Mouse (Mus musculus): ENCODE measurements around the gene Wscd1. TPM values are rescaled to one million over a fixed set of nuclear protein-coding genes. Genes with fewer than 3 reads are reported as not detected.

The Wscd1 gene
- 79.2 and 82.5 TPM in 2 replicates for polyA plus RNA-seq (2015; fragmentation: Nextera tagmentation; extraction: Ambion mirVana)

DNA sequence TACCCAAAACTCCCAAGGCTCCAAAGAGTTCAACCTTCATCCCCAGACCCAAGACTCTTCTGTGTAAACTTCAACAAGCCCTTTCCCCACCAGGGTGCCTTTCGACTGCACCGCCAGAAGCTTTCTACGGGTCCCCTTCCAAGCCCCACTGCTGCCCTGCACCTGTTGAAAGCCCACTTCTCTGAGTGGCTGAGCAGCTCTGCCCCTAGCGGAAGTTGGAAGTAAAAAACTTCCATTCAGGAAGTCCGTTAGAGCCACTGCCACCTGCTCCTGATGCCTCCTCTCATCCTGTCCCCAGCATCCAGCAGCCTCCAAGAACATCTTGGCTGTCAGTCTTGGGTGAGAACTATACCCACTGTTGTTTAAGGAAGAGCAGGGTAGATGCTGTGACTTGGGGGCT lies at the start of gene Wscd1:
Gene Wscd1 (plus strand): TSS at position 250 of the 400 bp plus-strand sequence.
- no peaks in the 10 kb centered on the region for H3K36me3 ChIP-seq
- peak; percentile 1; the same call in 1 of the 2 replicates for ATAC-seq
- peak within 1 kb of the TSS; percentile 88 for H3K4me3 ChIP-seq (replicated peaks)
- H3K9me3 ChIP-seq = no peaks in the 10 kb centered on the region
- H3K27me3 ChIP-seq = no peaks in the 10 kb centered on the region
- WGBS = 2% methylated on average over 5 of the region's 5 CpGs
- H3K4me1 ChIP-seq (replicated peaks) = peaks cover 44% of the 10 kb centered on the region
- peak within 1 kb of the TSS; percentile 92 for H3K9ac ChIP-seq (replicated peaks)
- H3K4me2 ChIP-seq (replicated peaks) = peak within 1 kb of the TSS; percentile 78
- H3K27ac ChIP-seq = peak within 1 kb of the TSS; percentile 80

DNA sequence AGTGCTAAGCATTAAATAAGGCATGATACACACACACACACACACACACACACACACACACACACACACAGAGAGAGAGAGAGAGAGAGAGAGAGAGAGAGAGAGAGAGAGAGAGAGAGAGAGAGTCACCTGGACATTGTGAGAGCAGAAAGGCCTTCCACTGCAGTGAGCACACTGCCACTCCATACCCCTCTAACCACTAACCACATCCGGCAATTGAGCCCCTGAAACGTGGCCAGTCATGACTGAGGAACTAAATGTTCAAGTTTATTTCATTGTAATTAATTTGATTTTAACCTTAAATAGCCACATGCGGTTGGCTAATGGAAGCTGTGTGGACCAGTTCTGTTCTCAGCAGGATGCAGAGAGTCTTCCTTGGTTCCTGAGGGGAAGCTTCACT lies 21.7 kb upstream of the Wscd1 start:
- no peak overlapping the region for H3K27ac ChIP-seq
- no peaks in the 10 kb centered on the region for H3K9me3 ChIP-seq
- H3K4me2 ChIP-seq (replicated peaks) = no peak overlapping the region
- H3K27me3 ChIP-seq = no peaks in the 10 kb centered on the region
- no peaks in the 10 kb centered on the region for H3K36me3 ChIP-seq
- 87% methylated on average over 3 of the region's 3 CpGs for WGBS
- no peak for ATAC-seq
- H3K9ac ChIP-seq (replicated peaks) = no peak overlapping the region
- H3K4me1 ChIP-seq (replicated peaks) = peaks cover 17% of the 10 kb centered on the region; the same call in 1 of the 2 replicates
- H3K4me3 ChIP-seq (replicated peaks) = no peak overlapping the region

GRCm38 (mm10) chr11:71729287-71729686 lies 20.4 kb upstream of the Wscd1 start:
- Histone ChIP-seq H3K9ac (replicated peaks) (no peak overlapping the region), H3K27me3 (no peaks in the 10 kb centered on the region), H3K36me3 (no peaks in the 10 kb centered on the region), H3K4me2 (replicated peaks) (no peak overlapping the region), H3K4me3 (replicated peaks) (no peak overlapping the region), H3K27ac (no peak overlapping the region), H3K9me3 (no peaks in the 10 kb centered on the region), H3K4me1 (replicated peaks) (peaks cover 17% of the 10 kb centered on the region; the same call in 1 of the 2 replicates)
- WGBS = 33% methylated on average over 3 of the region's 3 CpGs
- ATAC-seq = 0 out of 2 replicates have a peak, but pooled peaks have one; percentile 40

DNA sequence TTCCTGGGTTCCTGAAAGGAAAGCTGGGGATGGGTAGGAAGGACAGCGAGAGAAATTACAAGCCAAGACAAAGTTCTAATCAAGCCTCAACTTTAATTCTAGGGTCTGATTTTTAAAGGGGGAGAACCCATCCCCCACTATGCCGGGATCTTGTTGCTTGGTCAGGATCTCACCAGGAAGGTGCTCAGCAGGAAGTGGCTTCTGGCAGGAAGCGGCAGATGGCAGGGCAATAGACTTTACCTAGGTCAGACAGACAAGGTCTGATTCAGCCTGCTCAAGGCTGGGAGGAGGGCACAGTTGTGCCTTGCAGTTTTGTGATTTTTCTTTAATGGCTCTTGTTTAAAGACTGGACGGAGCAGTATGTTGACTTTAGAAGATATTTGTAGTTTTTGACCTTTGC lies 15.9 kb upstream of the Wscd1 start:
- H3K9me3 ChIP-seq = no peaks in the 10 kb centered on the region
- peaks cover 31% of the 10 kb centered on the region for H3K4me1 ChIP-seq (replicated peaks)
- H3K4me2 ChIP-seq (replicated peaks) = no peak overlapping the region
- 76% methylated on average over 4 of the region's 4 CpGs for WGBS
- no peaks in the 10 kb centered on the region for H3K27me3 ChIP-seq
- no peak for ATAC-seq
- H3K4me3 ChIP-seq (replicated peaks) = no peak overlapping the region
- H3K9ac ChIP-seq (replicated peaks) = no peak overlapping the region
- H3K36me3 ChIP-seq = no peaks in the 10 kb centered on the region
- H3K27ac ChIP-seq = no peak overlapping the region

- Histone ChIP-seq H3K36me3 (no peaks in the 10 kb centered on the region), H3K9ac (replicated peaks) (no peak overlapping the region), H3K4me3 (replicated peaks) (no peak overlapping the region), H3K4me1 (replicated peaks) (peaks cover 32% of the 10 kb centered on the region), H3K4me2 (replicated peaks) (no peak overlapping the region), H3K9me3 (no peaks in the 10 kb centered on the region), H3K27ac (no peak overlapping the region), H3K27me3 (no peaks in the 10 kb centered on the region)
- ATAC-seq = peak; percentile 66
- 34% methylated on average over 5 of the region's 5 CpGs for WGBS
Observed at GRCm38 (mm10) chr11:71737106-71737505, 12.6 kb upstream of the Wscd1 start.

- no peak overlapping the region for H3K4me2 ChIP-seq (replicated peaks)
- 34% methylated on average over 2 of the region's 2 CpGs for WGBS
- H3K27ac ChIP-seq = no peak overlapping the region
- ATAC-seq = no peak
- H3K27me3 ChIP-seq = no peaks in the 10 kb centered on the region
- H3K36me3 ChIP-seq = no peaks in the 10 kb centered on the region
- H3K9me3 ChIP-seq = no peaks in the 10 kb centered on the region
- peaks cover 32% of the 10 kb centered on the region for H3K4me1 ChIP-seq (replicated peaks)
- H3K4me3 ChIP-seq (replicated peaks) = no peak overlapping the region
- no peak overlapping the region for H3K9ac ChIP-seq (replicated peaks)
Observed at GRCm38 (mm10) chr11:71738501-71739045, 11.1 kb upstream of the Wscd1 start.

GRCm38 (mm10) chr11:71745875-71746274 lies 3.8 kb upstream of the Wscd1 start:
- H3K9me3 ChIP-seq = no peaks in the 10 kb centered on the region
- no peak overlapping the region for H3K4me2 ChIP-seq (replicated peaks)
- no peak overlapping the region for H3K27ac ChIP-seq
- WGBS = 82% methylated on average over 3 of the region's 3 CpGs
- no peak for ATAC-seq
- no peak overlapping the region for H3K9ac ChIP-seq (replicated peaks)
- no peaks in the 10 kb centered on the region for H3K36me3 ChIP-seq
- no peaks in the 10 kb centered on the region for H3K27me3 ChIP-seq
- peaks cover 11% of the 10 kb centered on the region for H3K4me1 ChIP-seq (replicated peaks)
- H3K4me3 ChIP-seq (replicated peaks) = no peak overlapping the region

GRCm38 (mm10) chr11:71747719-71748118 lies 2.0 kb upstream of the Wscd1 start:
- no peak overlapping the region for H3K4me3 ChIP-seq (replicated peaks)
- WGBS = 78% methylated on average over 7 of the region's 7 CpGs
- H3K4me1 ChIP-seq (replicated peaks) = peaks cover 24% of the 10 kb centered on the region

GRCm38 (mm10) chr11:71750534-71751173 lies 934 bp downstream of the Wscd1 start:
- Histone ChIP-seq H3K4me3 (replicated peaks) (peak overlapping the region; percentile 88), H3K9me3 (no peaks in the 10 kb centered on the region), H3K36me3 (no peaks in the 10 kb centered on the region), H3K4me2 (replicated peaks) (peak overlapping the region; percentile 78), H3K9ac (replicated peaks) (peak overlapping the region; percentile 92), H3K27ac (peak overlapping the region; percentile 80), H3K4me1 (replicated peaks) (peaks cover 53% of the 10 kb centered on the region), H3K27me3 (no peaks in the 10 kb centered on the region)
- under 1% methylated on average over 60 of the region's 60 CpGs for WGBS
- peak; percentile 95 for ATAC-seq

More at GRCm38 (mm10) chr11:71747719-71748118, 2.0 kb upstream of the Wscd1 start:
- H3K9ac ChIP-seq (replicated peaks) = no peak overlapping the region
- no peaks in the 10 kb centered on the region for H3K27me3 ChIP-seq
- H3K4me2 ChIP-seq (replicated peaks) = no peak overlapping the region
- ATAC-seq = no peak
- H3K36me3 ChIP-seq = no peaks in the 10 kb centered on the region
- H3K9me3 ChIP-seq = no peaks in the 10 kb centered on the region
- H3K27ac ChIP-seq = no peak overlapping the region

- no peaks in the 10 kb centered on the region for H3K36me3 ChIP-seq
- no peaks in the 10 kb centered on the region for H3K27me3 ChIP-seq
- WGBS = under 1% methylated on average over 40 of the region's 41 CpGs
- H3K4me1 ChIP-seq (replicated peaks) = peaks cover 59% of the 10 kb centered on the region
- peak overlapping the region; percentile 78 for H3K4me2 ChIP-seq (replicated peaks)
- peak overlapping the region; percentile 88 for H3K4me3 ChIP-seq (replicated peaks)
- peak; percentile 57 for ATAC-seq
- peak overlapping the region; percentile 80 for H3K27ac ChIP-seq
- peak overlapping the region; percentile 92 for H3K9ac ChIP-seq (replicated peaks)
- no peaks in the 10 kb centered on the region for H3K9me3 ChIP-seq
Observed at GRCm38 (mm10) chr11:71751174-71751611, 1.5 kb downstream of the Wscd1 start.

- H3K9me3 ChIP-seq = no peaks in the 10 kb centered on the region
- H3K36me3 ChIP-seq = no peaks in the 10 kb centered on the region
- peak overlapping the region; percentile 88 for H3K4me3 ChIP-seq (replicated peaks)
- H3K27ac ChIP-seq = peak overlapping the region; percentile 80
- H3K4me2 ChIP-seq (replicated peaks) = peak overlapping the region; percentile 78
- no peaks in the 10 kb centered on the region for H3K27me3 ChIP-seq
- WGBS = 10% methylated on average over 12 of the region's 12 CpGs
- ATAC-seq = no peak
- peaks cover 64% of the 10 kb centered on the region for H3K4me1 ChIP-seq (replicated peaks)
- peak overlapping the region; percentile 92 for H3K9ac ChIP-seq (replicated peaks)
Observed at GRCm38 (mm10) chr11:71751689-71752088, 2.0 kb downstream of the Wscd1 start.

- ATAC-seq = no peak
- Histone ChIP-seq H3K36me3 (no peaks in the 10 kb centered on the region), H3K9me3 (no peaks in the 10 kb centered on the region), H3K4me2 (replicated peaks) (peak overlapping the region; percentile 78), H3K27ac (no peak overlapping the region), H3K27me3 (no peaks in the 10 kb centered on the region), H3K4me1 (replicated peaks) (peaks cover 73% of the 10 kb centered on the region), H3K9ac (replicated peaks) (peak overlapping the region; percentile 92), H3K4me3 (replicated peaks) (peak overlapping the region; percentile 88)
- 57% methylated on average over 3 of the region's 3 CpGs for WGBS
Observed at GRCm38 (mm10) chr11:71752626-71753025, 2.9 kb downstream of the Wscd1 start.
